Mouse (Mus musculus) limb, embryonic 14.5 days (tissue): ENCODE results near the gene Sec11a. TPM values are rescaled to one million over a fixed set of nuclear protein-coding genes. Genes with fewer than 3 reads are reported as not detected.

Experiments
- ATAC-seq: fragments of 200-750 bp; cut with Nextera tagmentation; 2 replicates; pipeline ENCODE4 v1.8.0; 2017; ENCODE audit warnings: low read depth, moderate number of reproducible peaks, moderate TSS enrichment; ENCODE audit not compliant: low FRiP score
- DNase-seq: peaks from one replicate; pipeline ENCODE4 v3.0.0-alpha.2; 2015; ENCODE audit warnings: low spot score
- H3K27ac ChIP-seq: fragments of 300-500 bp; sonication (generic); replicated peaks from 2 replicates; pipeline ENCODE4 v1.5.1; 2014; ENCODE audit warnings: low read depth, mild to moderate bottlenecking, low read length, moderate library complexity, mixed read lengths
- H3K27me3 ChIP-seq: fragments of 300-500 bp; sonication (generic); 2 replicates; pipeline ENCODE4 v1.6.1; 2014; ENCODE audit warnings: low read length, mixed read lengths; ENCODE audit not compliant: control insufficient read depth, insufficient read depth
- H3K36me3 ChIP-seq: fragments of 300-500 bp; sonication (generic); 2 replicates; pipeline ENCODE4 v1.6.1; 2014; ENCODE audit warnings: mild to moderate bottlenecking, low read length, moderate library complexity, mixed read lengths; ENCODE audit not compliant: control insufficient read depth, insufficient read depth
- H3K4me1 ChIP-seq: fragments of 300-500 bp; sonication (generic); 2 replicates; pipeline ENCODE4 v1.6.1; 2014; ENCODE audit warnings: antibody characterized with exemption, low read length, mixed read lengths; ENCODE audit not compliant: control insufficient read depth, insufficient read depth
- H3K4me2 ChIP-seq: fragments of 300-500 bp; sonication (generic); replicated peaks from 2 replicates; pipeline ENCODE4 v1.6.1; 2014; ENCODE audit warnings: low read depth, mild to moderate bottlenecking, low read length, moderate library complexity; ENCODE audit not compliant: severe bottlenecking
- H3K4me3 ChIP-seq: fragments of 300-500 bp; sonication (generic); replicated peaks from 2 replicates; pipeline ENCODE4 v1.5.1; 2014; ENCODE audit warnings: low read length
- H3K9ac ChIP-seq: fragments of 300-500 bp; sonication (generic); 2 replicates; pipeline ENCODE4 v1.6.1; 2014; ENCODE audit warnings: mild to moderate bottlenecking, low read depth, low read length, moderate library complexity; ENCODE audit not compliant: severe bottlenecking
- H3K9me3 ChIP-seq: fragments of 300-500 bp; sonication (generic); 2 replicates; pipeline ENCODE4 v1.6.1; 2016; ENCODE audit warnings: low read length; ENCODE audit not compliant: control insufficient read depth
- POLR2A ChIP-seq: fragments of 200-500 bp; IDR thresholded peaks from 2 replicates; pipeline ENCODE4 v1.8.0; 2012; ENCODE audit warnings: inconsistent platforms, mild to moderate bottlenecking, moderate library complexity, borderline replicate concordance; ENCODE audit not compliant: insufficient read depth, insufficient read length; ENCODE audit errors: extremely low read depth
- WGBS: fragments of 180-500 bp; shearing (Covaris S2); extraction: QIAGEN DNeasy Blood & Tissue Kit; methylation state at CpG from one replicate; pipeline ENCODE4 v1.1.7; 2014; 5-methylcytosine and 5-hydroxymethylcytosine counted together
- polyA plus RNA-seq, 2 experiments: library from polyadenylated mRNA; depleted of rRNA in 1 of 2; stranded (reverse) in 1 of 2; unstranded in 1 of 2; fragments of >200 nt; fragmentation: Nextera tagmentation in 1 of 2; extraction: Ambion mirVana in 1 of 2; gene quantifications; 2 replicates each; pipeline versions ENCODE4 v1.2.1 to v1.2.3; 2012 to 2014

The Sec11a gene
- polyA plus RNA-seq (2012; rRNA removed) (158 and 177 TPM in 2 replicates), polyA plus RNA-seq (2014; fragmentation: Nextera tagmentation; extraction: Ambion mirVana) (189 and 224 TPM in 2 replicates)

GRCm38 (mm10) chr7:80947445-80948350, at the start of gene Sec11a:
Gene Sec11a (minus strand): TSS chr7:80947780.
- peak within 1 kb of the TSS; percentile 82 for H3K4me2 ChIP-seq
- WGBS: 1% methylated on average over 37 of the region's 44 CpGs
- peak; percentile 76; the same call in 1 of the 2 replicates for TF ChIP-seq POLR2A
- peak within 1 kb of the TSS; percentile 82 for H3K9ac ChIP-seq
- ATAC-seq (peak; percentile 100), DNase-seq (peak; percentile 87)
- H3K9me3 ChIP-seq: no peaks in the 10 kb centered on the region
- peaks cover 4% of the 10 kb centered on the region; the same call in 1 of the 2 replicates for H3K36me3 ChIP-seq
- no peaks in the 10 kb centered on the region for H3K27me3 ChIP-seq
- peaks cover 15% of the 10 kb centered on the region for H3K4me1 ChIP-seq
- peak within 1 kb of the TSS; percentile 95 for H3K27ac ChIP-seq
- peak within 1 kb of the TSS; percentile 84 for H3K4me3 ChIP-seq

- WGBS: 57% methylated on average over 3 of the region's 3 CpGs
- H3K4me3 ChIP-seq: peak overlapping the region; percentile 93; the same call in 1 of the 2 replicates
- peak overlapping the region; percentile 85; the same call in 1 of the 2 replicates for H3K4me2 ChIP-seq
- no peaks in the 10 kb centered on the region for H3K27me3 ChIP-seq
- H3K4me1 ChIP-seq: peaks cover 16% of the 10 kb centered on the region
- no peak for DNase-seq
- no peaks in the 10 kb centered on the region for H3K9me3 ChIP-seq
- TF ChIP-seq POLR2A: no peak
- H3K9ac ChIP-seq: no peak overlapping the region
- no peaks in the 10 kb centered on the region for H3K36me3 ChIP-seq
- no peak overlapping the region for H3K27ac ChIP-seq
- no peak for ATAC-seq
Measured at GRCm38 (mm10) chr7:80995266-80996146, 47.9 kb upstream of the Sec11a start.

DNA sequence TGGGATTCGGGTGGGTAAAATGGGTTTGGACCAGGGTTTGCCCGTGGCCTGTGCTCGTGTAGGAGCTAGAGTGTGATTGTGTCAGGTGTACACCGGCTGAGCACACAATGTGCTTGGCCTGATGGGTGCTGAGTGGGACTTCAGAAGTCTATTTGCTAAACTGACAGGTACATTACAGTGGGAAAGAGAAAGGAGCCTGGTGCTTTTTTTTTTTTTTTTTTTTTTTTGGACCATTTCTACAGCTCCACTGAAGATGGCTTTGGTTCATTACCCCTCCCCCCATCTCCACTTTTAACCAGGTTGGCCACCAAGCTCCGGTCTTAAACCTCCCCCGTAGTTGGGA, 47.1 kb upstream of the Sec11a start:
- H3K27me3 ChIP-seq: no peaks in the 10 kb centered on the region
- DNase-seq: no peak
- peaks cover 16% of the 10 kb centered on the region for H3K4me1 ChIP-seq
- peak overlapping the region; percentile 98 for H3K9ac ChIP-seq
- H3K4me2 ChIP-seq: peak overlapping the region; percentile 85
- no peak overlapping the region for H3K27ac ChIP-seq
- no peak for TF ChIP-seq POLR2A
- WGBS: 18% methylated on average over 6 of the region's 6 CpGs
- no peaks in the 10 kb centered on the region for H3K9me3 ChIP-seq
- no peak for ATAC-seq
- no peaks in the 10 kb centered on the region for H3K36me3 ChIP-seq
- peak overlapping the region; percentile 93 for H3K4me3 ChIP-seq

DNA sequence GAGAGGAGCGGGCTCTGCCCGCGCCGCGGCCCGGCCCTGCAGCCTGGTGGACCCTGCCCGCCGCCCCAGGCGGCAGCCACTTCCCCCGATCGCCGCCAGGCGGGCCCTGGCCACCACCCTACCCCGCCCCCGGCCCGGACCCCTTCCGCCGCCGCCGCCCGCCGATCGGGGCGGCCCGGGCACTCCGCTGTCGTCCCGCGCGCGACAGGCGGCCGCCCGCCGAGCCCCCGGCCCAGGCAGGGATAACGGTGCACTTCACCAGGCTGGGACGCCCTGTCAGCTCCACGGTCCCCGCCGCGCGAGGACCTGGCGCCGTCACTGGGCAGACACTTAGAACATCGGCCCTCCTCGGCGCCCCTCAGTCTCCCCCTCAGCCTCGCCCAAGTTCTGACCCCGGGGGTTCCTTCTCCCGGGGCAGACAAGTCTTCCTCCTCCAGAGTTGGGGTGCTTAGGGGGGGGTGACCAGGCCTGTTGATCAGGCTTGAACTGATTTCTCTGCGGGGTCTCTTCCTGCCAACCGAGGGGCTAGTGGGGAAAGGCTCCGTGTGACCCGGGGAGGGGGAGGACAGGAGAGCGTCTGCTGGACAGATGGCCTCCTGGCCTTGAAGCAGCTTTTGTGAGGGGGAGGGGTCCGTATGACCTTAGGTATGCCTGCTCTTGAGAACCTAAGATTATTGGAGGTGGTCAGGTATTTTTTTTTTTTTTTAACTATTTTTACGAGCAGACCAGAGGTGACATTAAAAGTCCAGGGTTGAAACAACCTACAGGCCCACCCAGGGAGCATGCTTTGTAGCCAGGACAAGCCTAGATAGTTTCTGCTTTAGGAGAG, 46.5 kb upstream of the Sec11a start:
- Histone ChIP-seq H3K36me3 (no peaks in the 10 kb centered on the region), H3K9ac (peak overlapping the region; percentile 98), H3K4me3 (peak overlapping the region; percentile 93), H3K27me3 (no peaks in the 10 kb centered on the region), H3K27ac (peak overlapping the region; percentile 95), H3K4me1 (peaks cover 16% of the 10 kb centered on the region), H3K9me3 (no peaks in the 10 kb centered on the region), H3K4me2 (peak overlapping the region; percentile 85)
- WGBS: 2% methylated on average over 40 of the region's 58 CpGs
- TF ChIP-seq POLR2A: no peak
- peak; percentile 58 for DNase-seq
- peak; percentile 86 for ATAC-seq
